In genomic region chr12:32820688-32821503, GRCm38 (mm10) we compare ENCODE assay signal across 8 mouse cellular contexts. TPM values are rescaled to one million over a fixed set of nuclear protein-coding genes. Genes with fewer than 3 reads are reported as not detected.
A peak's percentile ranks its signal among the peaks of the same experiment; 100 is the strongest.
DNase-seq lines count a peak whose midpoint lies in the region; ATAC-seq and TF ChIP-seq lines count a peak whose summit lies in the region.

No protein-coding gene starts in this region.

- peaks cover 29% of the 10 kb centered on the region for H3K79me2 ChIP-seq in CH12.LX (replicated peaks; ENCODE audit: control insufficient read depth, extremely low read depth, insufficient read depth, poor library complexity, severe bottlenecking)

- peak overlapping the region; percentile 72 to 99 (median 86) for H3K4me3 ChIP-seq in CH12.LX (replicated peaks in 1 of 3; ENCODE audit: low read depth in 2 of 3, low read length in 2 of 3, poor library complexity in 1 of 3)
- H3K4me3 ChIP-seq in heart, embryonic 15.5 days, result peak overlapping the region; percentile 95
- H3K4me3 ChIP-seq in liver, embryonic 15.5 days (replicated peaks), result peak overlapping the region; percentile 80
- peak overlapping the region; percentile 85 for H3K4me3 ChIP-seq in neural tube, embryonic 13.5 days
- H3K4me3 ChIP-seq in thymus, adult 2 months (ENCODE audit: control insufficient read depth, insufficient read depth, low read length), result peak overlapping the region; percentile 92

- no peaks in the 10 kb centered on the region for H3K9me3 ChIP-seq in CH12.LX (replicated peaks; ENCODE audit: low read length)
- no peaks in the 10 kb centered on the region for H3K9me3 ChIP-seq in heart, embryonic 15.5 days (replicated peaks)
- no peaks in the 10 kb centered on the region for H3K9me3 ChIP-seq in liver, embryonic 15.5 days (replicated peaks)
- H3K9me3 ChIP-seq in neural tube, embryonic 13.5 days, result no peaks in the 10 kb centered on the region

- peaks cover 3 to 32% of the 10 kb centered on the region in 2 experiments for H3K36me3 ChIP-seq in CH12.LX (replicated peaks in 1 of 2; ENCODE audit: control insufficient read depth in 1 of 2, insufficient read depth in 1 of 2, low read length in 1 of 2)
- H3K36me3 ChIP-seq in heart, embryonic 15.5 days, result no peaks in the 10 kb centered on the region; the same call in 1 of the 2 replicates
- H3K36me3 ChIP-seq in liver, embryonic 15.5 days (replicated peaks), result no peaks in the 10 kb centered on the region
- peaks cover 13% of the 10 kb centered on the region; the same call in 1 of the 2 replicates for H3K36me3 ChIP-seq in neural tube, embryonic 13.5 days
- H3K36me3 ChIP-seq in thymus, adult 2 months (ENCODE audit: control insufficient read depth, insufficient read depth, low read length), result no peaks in the 10 kb centered on the region

- TF ChIP-seq RAD21 in CH12.LX (IDR thresholded peaks at IDR 0.05; ENCODE audit: low read depth, low read length), result no peak

- in situ Hi-C loops in CH12.LX (cut with MboI; ENCODE audit: low pct_ligation_motif_present, low pct_unique_long_range_greater_than_20kb, low sequenced_read_pairs), result no loop called here

- H3K4me1 ChIP-seq in CH12.LX (ENCODE audit: control insufficient read depth in 1 of 2, insufficient read depth in 2 of 2), result peaks cover 3 to 48% of the 10 kb centered on the region in 2 experiments; a peak in 2 of 4 replicates
- peaks cover 10% of the 10 kb centered on the region for H3K4me1 ChIP-seq in heart, embryonic 15.5 days (replicated peaks)
- H3K4me1 ChIP-seq in liver, embryonic 15.5 days (replicated peaks), result peaks cover 21% of the 10 kb centered on the region
- peaks cover 32% of the 10 kb centered on the region for H3K4me1 ChIP-seq in neural tube, embryonic 13.5 days (replicated peaks)
- H3K4me1 ChIP-seq in thymus, adult 2 months (replicated peaks; ENCODE audit: control insufficient read depth, insufficient read depth, low read length), result peaks cover 5% of the 10 kb centered on the region; the same call in 1 of the 2 replicates

- TF ChIP-seq POLR2A in CH12.LX (IDR thresholded peaks at IDR 0.05; ENCODE audit: low read depth, low read length), result peak; percentile 41; the same call in 1 of the 2 replicates
- no peak for TF ChIP-seq POLR2A in thymus, adult 2 months (IDR thresholded peaks at IDR 0.05; ENCODE audit: control insufficient read depth, extremely low read depth, insufficient read depth, low read length, poor library complexity)

- ATAC-seq in heart, embryonic 15.5 days (replicated peaks; ENCODE audit: insufficient number of reproducible peaks, insufficient read depth, low FRiP score, low read depth), result peak; percentile 72
- peak; percentile 77 for ATAC-seq in liver, embryonic 15.5 days (ENCODE audit: insufficient read depth)
- peak; percentile 83 for ATAC-seq in neural tube, embryonic 13.5 days (ENCODE audit: low read depth)

- 2% methylated on average over 49 of the region's 49 CpGs for WGBS in heart, embryonic 15.5 days
- under 1% methylated on average over 45 of the region's 49 CpGs for WGBS in liver, embryonic 15.5 days (ENCODE audit: insufficient replicate concordance)
- WGBS in neural tube, embryonic 13.5 days, result 2% methylated on average over 43 of the region's 49 CpGs
- under 1% methylated on average over 49 of the region's 49 CpGs for WGBS in thymus, adult 2 months

- peak overlapping the region; percentile 78 for H3K27ac ChIP-seq in CH12.LX (ENCODE audit: insufficient read depth, low read depth)
- H3K27ac ChIP-seq in heart, embryonic 15.5 days, result peak overlapping the region; percentile 88
- H3K27ac ChIP-seq in liver, embryonic 15.5 days (replicated peaks), result peak overlapping the region; percentile 88
- H3K27ac ChIP-seq in neural tube, embryonic 13.5 days (replicated peaks), result peak overlapping the region; percentile 94
- peak overlapping the region; percentile 11; the same call in 1 of the 2 replicates for H3K27ac ChIP-seq in thymus, adult 2 months (ENCODE audit: control insufficient read depth, insufficient read depth, low read length)

- H3K4me2 ChIP-seq in CH12.LX (ENCODE audit: insufficient read depth, low read depth, poor library complexity, severe bottlenecking), result peak overlapping the region; percentile 24; the same call in 1 of the 2 replicates
- peak overlapping the region; percentile 74 for H3K4me2 ChIP-seq in heart, embryonic 15.5 days
- peak overlapping the region; percentile 93 for H3K4me2 ChIP-seq in liver, embryonic 15.5 days
- peak overlapping the region; percentile 76 for H3K4me2 ChIP-seq in neural tube, embryonic 13.5 days

- H3K9ac ChIP-seq in CH12.LX (ENCODE audit: insufficient read depth, low read depth), result peak overlapping the region; percentile 82
- H3K9ac ChIP-seq in heart, embryonic 15.5 days, result peak overlapping the region; percentile 82
- H3K9ac ChIP-seq in liver, embryonic 15.5 days, result peak overlapping the region; percentile 77
- H3K9ac ChIP-seq in neural tube, embryonic 13.5 days, result peak overlapping the region; percentile 87

- H3K27me3 ChIP-seq in CH12.LX (replicated peaks), result no peaks in the 10 kb centered on the region
- H3K27me3 ChIP-seq in heart, embryonic 15.5 days, result no peaks in the 10 kb centered on the region; the same call in 1 of the 2 replicates
- H3K27me3 ChIP-seq in liver, embryonic 15.5 days, result no peaks in the 10 kb centered on the region
- no peaks in the 10 kb centered on the region for H3K27me3 ChIP-seq in neural tube, embryonic 13.5 days
- no peaks in the 10 kb centered on the region for H3K27me3 ChIP-seq in thymus, adult 2 months (ENCODE audit: control insufficient read depth, insufficient read depth, low read length)

- dilution Hi-C loops in CH12.LX (cut with MboI; ENCODE audit: extremely low pct_ligation_motif_present, extremely low pct_unique_long_range_greater_than_20kb, low sequenced_read_pairs), result no loop called here

- peak; percentile 51 for DNase-seq in CH12.LX (ENCODE audit: extremely low read depth)
- DNase-seq in c-Kit-negative CD71-positive TER-119-positive erythroid progenitor cells, embryonic 14.5 days (ENCODE audit: low read depth, low spot score), result peak; percentile 46
- peak; percentile 13 for DNase-seq in fat pad, adult 2 months (ENCODE audit: extremely low read depth, low read depth, low spot score)
- peak; percentile 71 to 88 for DNase-seq in kidney, postnatal 25 days
- peak; percentile 74 for DNase-seq in thymus, adult 2 months

- no peak for TF ChIP-seq EP300 in CH12.LX (IDR thresholded peaks at IDR 0.05; ENCODE audit: low read length)

- TF ChIP-seq CTCF in CH12.LX (conservative IDR thresholded peaks at IDR 0.05 in 1 of 2, IDR thresholded peaks at IDR 0.05 in 1 of 2; ENCODE audit: low read depth in 2 of 2, low read length in 2 of 2), result no peak
- TF ChIP-seq CTCF in thymus, adult 2 months (IDR thresholded peaks at IDR 0.05; ENCODE audit: borderline replicate concordance, control insufficient read depth, extremely low read depth, insufficient read depth, low read length, poor library complexity), result no peak

TF ChIP-seq in CH12.LX, 34 proteins besides CTCF, POLR2A, EP300 and RAD21:
- TF ChIP-seq UBTF (IDR thresholded peaks at IDR 0.05; ENCODE audit: low read depth, low read length) (peak; percentile 82), CHD2 (IDR thresholded peaks at IDR 0.05; ENCODE audit: low read length) (peak; percentile 11; the same call in 1 of the 2 replicates), POLR2AphosphoS2 (IDR thresholded peaks at IDR 0.05; ENCODE audit: low read depth, low read length) (peak; percentile 18; the same call in 1 of the 2 replicates), MAZ (IDR thresholded peaks at IDR 0.05; ENCODE audit: low read depth, low read length) (no peak; the same call in 1 of the 2 replicates), BHLHE40 (IDR thresholded peaks at IDR 0.05; ENCODE audit: low read depth, low read length) (peak; percentile 77), NELFE (IDR thresholded peaks at IDR 0.05; ENCODE audit: low read depth, low read length) (0 out of 2 replicates have a peak, but pooled peaks have one; percentile 52), ZC3H11A (IDR thresholded peaks at IDR 0.05; ENCODE audit: low read depth, low read length) (no peak), SIN3A (IDR thresholded peaks at IDR 0.05; ENCODE audit: low read length) (peak; percentile 89), TBP (conservative IDR thresholded peaks at IDR 0.05; ENCODE audit: low read depth, low read length) (0 out of 2 replicates have a peak, but pooled peaks have one; percentile 9), ZMIZ1 (IDR thresholded peaks at IDR 0.05; ENCODE audit: low read depth, low read length) (0 out of 2 replicates have a peak, but pooled peaks have one; percentile 20), MAX (IDR thresholded peaks at IDR 0.05; ENCODE audit: low read length) (peak; percentile 55; the same call in 1 of the 2 replicates), ETS1 (conservative IDR thresholded peaks at IDR 0.05; ENCODE audit: low read depth, low read length) (no peak), RCOR1 (conservative IDR thresholded peaks at IDR 0.05; ENCODE audit: low read depth, low read length) (no peak), MXI1 (IDR thresholded peaks at IDR 0.05; ENCODE audit: low read depth, low read length) (peak; percentile 86), IRF4 (IDR thresholded peaks at IDR 0.05; ENCODE audit: low read depth, low read length) (0 out of 2 replicates have a peak, but pooled peaks have one; percentile 33)

RNA-seq across cellular contexts. Expression of gene Nampt, which starts 1.6 kb away (rescaled TPM):
- total RNA-seq in CH12.LX (2012; rRNA removed) (48.7 and 50.5 TPM in 2 replicates), CH12.LX (2014; rRNA removed) (206 and 222 TPM in 2 replicates)
- 84.5 and 95.6 TPM in 2 replicates for polyA plus RNA-seq in CH12.LX (2012; ENCODE audit: insufficient read length, low read depth)
- polyA plus RNA-seq in heart, embryonic 15.5 days (2015; fragmentation: Nextera tagmentation; extraction: Ambion mirVana), result 16.2 and 16.4 TPM in 2 replicates
- 10.4 and 10.8 TPM in 2 replicates for polyA plus RNA-seq in liver, embryonic 15.5 days (2015; fragmentation: Nextera tagmentation; extraction: Ambion mirVana)
- 34.1 and 35.0 TPM in 2 replicates for polyA plus RNA-seq in neural tube, embryonic 13.5 days (2015; fragmentation: Nextera tagmentation; extraction: Ambion mirVana)
- polyA plus RNA-seq in thymus, adult 2 months (2012; rRNA removed), result 12.5 and 16.7 TPM in 2 replicates

Comparison
In these comparisons a context has a peak if more than half of its experiments do, and no peak if none do; other contexts are left out.
1. Peak in every context shown above with its lines: DNase-seq, ATAC-seq, H3K4me3 ChIP-seq and H3K27ac ChIP-seq.
2. DNase-seq: peak in every context shown above with its lines; median percentile 80 in kidney, postnatal 25 days; 74 in thymus, adult 2 months; 51 in CH12.LX; 46 in c-Kit-negative CD71-positive TER-119-positive erythroid progenitor cells, embryonic 14.5 days; 13 in fat pad, adult 2 months.
3. H3K27ac ChIP-seq: peak in every context shown above with its lines; median percentile 94 in neural tube, embryonic 13.5 days; 88 in heart, embryonic 15.5 days; 88 in liver, embryonic 15.5 days; 78 in CH12.LX; 11 in thymus, adult 2 months.
4. H3K4me2 ChIP-seq: peak in every context shown above with its lines; median percentile 93 in liver, embryonic 15.5 days; 76 in neural tube, embryonic 13.5 days; 74 in heart, embryonic 15.5 days; 24 in CH12.LX.